Mouse (Mus musculus) common myeloid progenitor, adult 5-6 weeks (primary cell): ENCODE data around the gene Cntfr. TPM values are rescaled to one million over a fixed set of nuclear protein-coding genes. Genes with fewer than 3 reads are reported as not detected.

Experiments used
- ATAC-seq: replicated peaks from 2 replicates; pipeline ENCODE4 v1.8.0; 2016; ENCODE audit warnings: low read depth, mild to moderate bottlenecking, moderate TSS enrichment, inconsistent platforms; ENCODE audit not compliant: poor library complexity, severe bottlenecking
- total RNA-seq: library from RNA; stranded (forward); fragments of 200-1000, 187-1606 nt; gene quantifications from 2 replicates; pipeline ENCODE4 v1.2.3, GENCODE M21; 2017

Gene Cntfr
- total RNA-seq, 1 experiment from 2014 or later: not detected

GRCm38 (mm10) chr4:41628202-41628927 is 68.5 kb downstream of the Cntfr start:
- ATAC-seq: peak; percentile 95

GRCm38 (mm10) chr4:41622071-41622470 is 74.8 kb downstream of the Cntfr start:
- no peak for ATAC-seq

GRCm38 (mm10) chr4:41618916-41619746 is 77.8 kb downstream of the Cntfr start:
- no peak for ATAC-seq

- no peak for ATAC-seq
Observed at GRCm38 (mm10) chr4:41615661-41616599, 81.0 kb downstream of the Cntfr start.

- ATAC-seq: peak; percentile 88
Observed at GRCm38 (mm10) chr4:41614156-41614555, 82.7 kb downstream of the Cntfr start.

- ATAC-seq: no peak
Observed at GRCm38 (mm10) chr4:41612166-41612565, 84.7 kb downstream of the Cntfr start.

- no peak for ATAC-seq
Observed at GRCm38 (mm10) chr4:41610594-41610980, 86.3 kb downstream of the Cntfr start.

- no peak for ATAC-seq
Observed at GRCm38 (mm10) chr4:41609681-41610593, 87.0 kb downstream of the Cntfr start.

Other genes with a start within 250 kb of the Cntfr start
- gene Kif24, start 232.2 kb downstream of the Cntfr start, total RNA-seq: 10.0 and 22.2 TPM in 2 replicates
- 21.6 and 32.4 TPM in 2 replicates for gene Nudt2, start 231.9 kb downstream of the Cntfr start, total RNA-seq
- 0.09 TPM in 1 of 2 replicates, not detected in the other for gene AI464131, start 194.0 kb downstream of the Cntfr start, total RNA-seq
- 0.58 TPM in 1 of 2 replicates, not detected in the other for gene 1110017D15Rik, start 179.8 kb downstream of the Cntfr start, total RNA-seq
- 0.64 and 3.2 TPM in 2 replicates for gene Fam219a, start 127.6 kb downstream of the Cntfr start, total RNA-seq
- not detected in 2 replicates for gene Dnaic1, start 127.3 kb downstream of the Cntfr start, total RNA-seq
- not detected in 2 replicates for gene Enho, start 56.8 kb downstream of the Cntfr start, total RNA-seq
- gene Il11ra1, start 2.9 kb upstream of the Cntfr start, total RNA-seq: 104 and 110 TPM in 2 replicates
- gene Rpp25l, start 16.4 kb upstream of the Cntfr start, total RNA-seq: 22.8 and 28.2 TPM in 2 replicates
- 62.8 and 92.5 TPM in 2 replicates for gene Dctn3, start 26.1 kb upstream of the Cntfr start, total RNA-seq
- gene Arid3c, start 34.1 kb upstream of the Cntfr start, total RNA-seq: not detected in 2 replicates
- gene Galt, start 58.1 kb upstream of the Cntfr start, total RNA-seq: 18.4 and 26.9 TPM in 2 replicates
- gene Sigmar1, start 59.1 kb upstream of the Cntfr start, total RNA-seq: 61.0 and 86.9 TPM in 2 replicates
- gene Ccl27a, start 77.2 kb upstream of the Cntfr start, total RNA-seq: 7.3 and 18.8 TPM in 2 replicates
- not detected in 2 replicates for gene Gm21541, start 206.5 kb upstream of the Cntfr start, total RNA-seq
- gene Gm20878, start 244.5 kb upstream of the Cntfr start, total RNA-seq: 0.37 and 2.8 TPM in 2 replicates